Mouse (Mus musculus) heart, adult 2 months (tissue): ENCODE results near the gene Shisal2a.

Source experiments
- CTCF ChIP-seq: fragments of 200-600 bp; IDR thresholded peaks from 2 replicates; pipeline ENCODE4 v1.8.1; 2022; ENCODE audit warnings: antibody characterized with exemption, mild to moderate bottlenecking, moderate library complexity
- EP300 ChIP-seq: fragments of 200-500 bp; IDR thresholded peaks from 2 replicates; pipeline ENCODE4 v1.6.1; 2011; ENCODE audit warnings: low read depth, low read length, control low read depth; ENCODE audit not compliant: insufficient read depth
- POLR2A ChIP-seq: fragments of 200-500 bp; IDR thresholded peaks from 2 replicates; pipeline ENCODE4 v1.6.1; 2011; ENCODE audit warnings: mild to moderate bottlenecking, low read depth, low read length, control low read depth; ENCODE audit not compliant: insufficient read depth

DNA sequence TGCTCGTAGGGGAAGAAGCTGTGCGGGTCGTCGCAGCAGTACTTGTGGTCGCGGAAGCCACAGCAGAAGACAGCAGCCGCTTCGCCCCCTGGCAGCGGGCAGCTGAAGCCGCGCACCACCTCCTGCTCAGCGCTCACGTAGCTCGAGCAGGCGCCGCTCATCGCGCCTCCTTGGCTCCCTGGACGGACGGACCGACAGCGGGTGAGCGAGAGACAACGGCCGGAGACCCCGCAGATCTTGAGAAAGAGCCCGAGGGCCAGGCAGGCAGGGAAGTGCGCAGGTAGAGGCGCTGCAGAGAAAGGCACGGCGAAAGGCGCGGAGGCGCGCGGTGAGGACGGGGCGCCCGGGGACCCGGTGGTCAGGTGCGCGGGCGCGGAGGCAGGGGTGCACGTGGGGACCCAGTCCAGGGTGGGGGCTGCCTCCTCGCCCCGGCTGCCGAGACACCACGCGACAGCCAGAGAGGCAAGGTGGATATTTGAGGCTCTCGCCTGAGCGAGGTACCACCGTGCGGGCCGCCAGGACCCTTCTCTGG lies at the start of gene Shisal2a:
- TF ChIP-seq CTCF (peak; percentile 19), POLR2A (no peak), EP300 (no peak)
